Mouse (Mus musculus): ENCODE data around the gene Cenpv. TPM values are rescaled to one million over a fixed set of nuclear protein-coding genes. Genes with fewer than 3 reads are reported as not detected.
"Not testable (repeated sequence)": the region's sequence is repeated elsewhere in the genome, so short reads cannot be mapped to it uniquely, and the experiment has no call there.

The Cenpv gene
- polyA plus RNA-seq, 1 experiment from 2014 or later: 86.3 TPM

- Histone ChIP-seq H3K9me3 (ENCODE audit: control insufficient read depth, low read length) (no peaks in the 10 kb centered on the region), H3K4me2 (ENCODE audit: low read length) (no peak overlapping the region), H3K9ac (replicated peaks; ENCODE audit: low read depth, low read length) (no peak overlapping the region), H3K36me3 (ENCODE audit: control insufficient read depth, insufficient read depth) (no peaks in the 10 kb centered on the region), H3K27ac (ENCODE audit: low read length) (no peak overlapping the region), H3K4me3 (replicated peaks; ENCODE audit: low read length) (no peak overlapping the region), H3K27me3 (replicated peaks; ENCODE audit: control insufficient read depth, insufficient read depth, low read length) (no peaks in the 10 kb centered on the region), H3K4me1 (replicated peaks; ENCODE audit: control insufficient read depth, insufficient read depth, low read length) (no peaks in the 10 kb centered on the region)
- ATAC-seq: no peak
- 36% methylated on average over 2 of the region's 2 CpGs for WGBS
These were observed 20.1 kb downstream of the Cenpv start for GRCm38 (mm10) chr11:62518991-62519390.

- no peak for ATAC-seq
- WGBS: 75% methylated on average over 6 of the region's 6 CpGs
- no peaks in the 10 kb centered on the region for H3K36me3 ChIP-seq (ENCODE audit: control insufficient read depth, insufficient read depth)
These were observed 25.8 kb downstream of the Cenpv start for GRCm38 (mm10) chr11:62513311-62513710.

DNA sequence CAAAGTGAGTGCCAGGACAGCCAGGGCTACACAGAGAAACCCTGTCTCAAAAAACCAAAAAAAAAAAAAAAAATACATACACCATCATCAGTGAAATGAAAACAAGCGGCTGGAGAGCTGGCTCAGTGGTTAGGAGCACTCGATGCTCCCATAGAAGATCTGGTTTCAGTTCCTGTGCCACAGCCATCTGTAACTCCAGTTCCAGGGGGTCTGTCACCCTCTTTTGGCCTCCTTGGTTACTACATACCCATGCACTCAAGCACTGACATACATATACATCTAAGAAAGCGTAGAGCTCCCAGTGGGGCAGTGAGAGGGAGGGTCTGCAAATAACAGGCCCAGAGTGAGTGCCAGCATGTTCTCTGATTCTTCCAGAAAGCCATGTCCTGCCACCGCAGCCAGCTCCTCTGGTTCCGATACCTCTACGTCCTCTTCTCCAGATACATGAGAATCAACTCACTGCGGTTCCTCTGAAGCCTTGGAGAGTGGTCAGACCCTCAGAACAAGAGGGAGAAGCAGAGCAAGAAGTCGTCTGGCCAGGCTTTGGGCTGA, 26.5 kb downstream of the Cenpv start:
- no peak overlapping the region for H3K4me2 ChIP-seq (ENCODE audit: low read length)
- WGBS: 90% methylated on average over 8 of the region's 8 CpGs
- H3K27ac ChIP-seq (ENCODE audit: low read length): no peak overlapping the region
- no peaks in the 10 kb centered on the region for H3K27me3 ChIP-seq (replicated peaks; ENCODE audit: control insufficient read depth, insufficient read depth, low read length)
- H3K9ac ChIP-seq (replicated peaks; ENCODE audit: low read depth, low read length): no peak overlapping the region
- ATAC-seq: no peak
- no peaks in the 10 kb centered on the region for H3K4me1 ChIP-seq (replicated peaks; ENCODE audit: control insufficient read depth, insufficient read depth, low read length)
- no peaks in the 10 kb centered on the region for H3K9me3 ChIP-seq (ENCODE audit: control insufficient read depth, low read length)
- no peak overlapping the region for H3K4me3 ChIP-seq (replicated peaks; ENCODE audit: low read length)
- no peaks in the 10 kb centered on the region for H3K36me3 ChIP-seq (ENCODE audit: control insufficient read depth, insufficient read depth)

More at GRCm38 (mm10) chr11:62513311-62513710, 25.8 kb downstream of the Cenpv start:
- Histone ChIP-seq H3K4me1 (replicated peaks; ENCODE audit: control insufficient read depth, insufficient read depth, low read length) (no peaks in the 10 kb centered on the region), H3K9me3 (ENCODE audit: control insufficient read depth, low read length) (no peaks in the 10 kb centered on the region), H3K9ac (replicated peaks; ENCODE audit: low read depth, low read length) (no peak overlapping the region), H3K27me3 (replicated peaks; ENCODE audit: control insufficient read depth, insufficient read depth, low read length) (no peaks in the 10 kb centered on the region), H3K4me3 (replicated peaks; ENCODE audit: low read length) (no peak overlapping the region), H3K27ac (ENCODE audit: low read length) (no peak overlapping the region), H3K4me2 (ENCODE audit: low read length) (no peak overlapping the region)

GRCm38 (mm10) chr11:62511444-62512202, 27.4 kb downstream of the Cenpv start:
- H3K9ac ChIP-seq (replicated peaks; ENCODE audit: low read depth, low read length): no peak overlapping the region
- no peak overlapping the region for H3K27ac ChIP-seq (ENCODE audit: low read length)
- H3K4me1 ChIP-seq (replicated peaks; ENCODE audit: control insufficient read depth, insufficient read depth, low read length): no peaks in the 10 kb centered on the region
- no peaks in the 10 kb centered on the region for H3K9me3 ChIP-seq (ENCODE audit: control insufficient read depth, low read length)
- H3K36me3 ChIP-seq (ENCODE audit: control insufficient read depth, insufficient read depth): no peaks in the 10 kb centered on the region
- no peak overlapping the region for H3K4me3 ChIP-seq (replicated peaks; ENCODE audit: low read length)
- H3K27me3 ChIP-seq (replicated peaks; ENCODE audit: control insufficient read depth, insufficient read depth, low read length): no peaks in the 10 kb centered on the region
- no peak overlapping the region for H3K4me2 ChIP-seq (ENCODE audit: low read length)
- ATAC-seq: no peak
- WGBS: 65% methylated on average over 13 of the region's 13 CpGs

GRCm38 (mm10) chr11:62510956-62511355, 28.1 kb downstream of the Cenpv start:
- no peak for ATAC-seq
- 88% methylated on average over 5 of the region's 5 CpGs for WGBS
- Histone ChIP-seq H3K4me1 (replicated peaks; ENCODE audit: control insufficient read depth, insufficient read depth, low read length) (no peaks in the 10 kb centered on the region), H3K4me2 (ENCODE audit: low read length) (no peak overlapping the region), H3K9ac (replicated peaks; ENCODE audit: low read depth, low read length) (no peak overlapping the region), H3K36me3 (ENCODE audit: control insufficient read depth, insufficient read depth) (no peaks in the 10 kb centered on the region), H3K4me3 (replicated peaks; ENCODE audit: low read length) (no peak overlapping the region), H3K27ac (ENCODE audit: low read length) (no peak overlapping the region), H3K27me3 (replicated peaks; ENCODE audit: control insufficient read depth, insufficient read depth, low read length) (no peaks in the 10 kb centered on the region), H3K9me3 (ENCODE audit: control insufficient read depth, low read length) (no peaks in the 10 kb centered on the region)

- Histone ChIP-seq H3K4me1 (replicated peaks; ENCODE audit: control insufficient read depth, insufficient read depth, low read length) (no peaks in the 10 kb centered on the region), H3K27me3 (replicated peaks; ENCODE audit: control insufficient read depth, insufficient read depth, low read length) (no peaks in the 10 kb centered on the region), H3K4me3 (replicated peaks; ENCODE audit: low read length) (no peak overlapping the region), H3K36me3 (ENCODE audit: control insufficient read depth, insufficient read depth) (no peaks in the 10 kb centered on the region), H3K9me3 (ENCODE audit: control insufficient read depth, low read length) (no peaks in the 10 kb centered on the region), H3K27ac (ENCODE audit: low read length) (no peak overlapping the region), H3K4me2 (ENCODE audit: low read length) (no peak overlapping the region), H3K9ac (replicated peaks; ENCODE audit: low read depth, low read length) (no peak overlapping the region)
- WGBS: 86% methylated on average over 3 of the region's 3 CpGs
- no peak for ATAC-seq
These were observed 29.5 kb downstream of the Cenpv start for GRCm38 (mm10) chr11:62509571-62509970.

GRCm38 (mm10) chr11:62508816-62509215, 30.2 kb downstream of the Cenpv start:
- not testable (repeated sequence) for H3K27me3 ChIP-seq (replicated peaks; ENCODE audit: control insufficient read depth, insufficient read depth, low read length); H3K9ac ChIP-seq (replicated peaks; ENCODE audit: low read depth, low read length); H3K27ac ChIP-seq (ENCODE audit: low read length); H3K36me3 ChIP-seq (ENCODE audit: control insufficient read depth, insufficient read depth); H3K4me1 ChIP-seq (replicated peaks; ENCODE audit: control insufficient read depth, insufficient read depth, low read length); ATAC-seq; H3K4me3 ChIP-seq (replicated peaks; ENCODE audit: low read length); H3K4me2 ChIP-seq (ENCODE audit: low read length); H3K9me3 ChIP-seq (ENCODE audit: control insufficient read depth, low read length)
- WGBS: 97% methylated on average over 4 of the region's 5 CpGs

DNA sequence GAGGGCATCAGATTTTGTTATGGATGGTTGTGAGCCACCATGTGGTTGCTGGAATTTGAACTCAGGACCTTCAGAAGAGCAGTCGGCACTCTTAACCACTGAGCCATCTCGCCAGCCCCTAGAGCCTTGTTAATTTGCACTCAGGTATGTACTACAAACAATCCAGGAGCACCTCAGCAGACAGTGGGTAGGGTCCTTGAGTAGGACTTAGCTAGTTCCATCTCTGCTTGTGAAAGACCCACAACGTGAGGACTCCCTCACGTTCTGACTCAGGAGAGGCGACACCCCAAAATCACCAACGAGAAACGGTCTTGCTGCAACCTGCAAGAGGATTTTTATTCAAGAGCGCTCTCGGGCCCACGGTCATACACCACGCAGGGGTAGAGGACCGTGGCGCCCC, 30.7 kb downstream of the Cenpv start:
- H3K4me1 ChIP-seq (replicated peaks; ENCODE audit: control insufficient read depth, insufficient read depth, low read length); H3K36me3 ChIP-seq (ENCODE audit: control insufficient read depth, insufficient read depth); H3K9ac ChIP-seq (replicated peaks; ENCODE audit: low read depth, low read length); H3K9me3 ChIP-seq (ENCODE audit: control insufficient read depth, low read length); H3K4me2 ChIP-seq (ENCODE audit: low read length); H3K27me3 ChIP-seq (replicated peaks; ENCODE audit: control insufficient read depth, insufficient read depth, low read length); H3K4me3 ChIP-seq (replicated peaks; ENCODE audit: low read length); ATAC-seq; H3K27ac ChIP-seq (ENCODE audit: low read length): not testable (repeated sequence)
- WGBS: 95% methylated on average over 13 of the region's 13 CpGs

GRCm38 (mm10) chr11:62507683-62508082, 31.4 kb downstream of the Cenpv start:
- no peak overlapping the region for H3K4me3 ChIP-seq (replicated peaks; ENCODE audit: low read length)
- ATAC-seq: no peak
- no peak overlapping the region for H3K9ac ChIP-seq (replicated peaks; ENCODE audit: low read depth, low read length)
- no peaks in the 10 kb centered on the region for H3K4me1 ChIP-seq (replicated peaks; ENCODE audit: control insufficient read depth, insufficient read depth, low read length)
- no peak overlapping the region for H3K4me2 ChIP-seq (ENCODE audit: low read length)
- no peak overlapping the region for H3K27ac ChIP-seq (ENCODE audit: low read length)
- H3K27me3 ChIP-seq (replicated peaks; ENCODE audit: control insufficient read depth, insufficient read depth, low read length): no peaks in the 10 kb centered on the region
- no peaks in the 10 kb centered on the region for H3K36me3 ChIP-seq (ENCODE audit: control insufficient read depth, insufficient read depth)
- no peaks in the 10 kb centered on the region for H3K9me3 ChIP-seq (ENCODE audit: control insufficient read depth, low read length)
- 84% methylated on average over 4 of the region's 4 CpGs for WGBS

Measured in forebrain, embryonic 16.5 days (tissue).